8 mouse cellular contexts compared by ENCODE assay signal in genomic region chr9:121777484-121778065, GRCm38 (mm10). TPM values are rescaled to one million over a fixed set of nuclear protein-coding genes. Genes with fewer than 3 reads are reported as not detected.
A peak's percentile ranks its signal among the peaks of the same experiment; 100 is the strongest.
DNase-seq lines count a peak whose midpoint lies in the region; ATAC-seq lines count a peak whose summit lies in the region.

TSS of gene Klhl40 (plus strand) at chr9:121777607.

- no peaks in the 10 kb centered on the region for H3K9me3 ChIP-seq in lung, embryonic 15.5 days
- no peaks in the 10 kb centered on the region for H3K9me3 ChIP-seq in forebrain, embryonic 12.5 days
- H3K9me3 ChIP-seq in midbrain, embryonic 10.5 days (replicated peaks), result no peaks in the 10 kb centered on the region

- DNase-seq in lung, postnatal 14 days, result no peak
- peak in 1 of 2 experiments; percentile 61 for DNase-seq in heart, postnatal 10 days
- no peak for DNase-seq in midbrain, embryonic 10.5 days (ENCODE audit: low spot score)
- DNase-seq in natural killer cell, adult 2 months (ENCODE audit: low spot score in 2 of 2), result no peak
- DNase-seq in lung, postnatal 10 days, result no peak

- H3K27ac ChIP-seq in lung, embryonic 15.5 days, result no peak within 1 kb of the TSS
- no peak within 1 kb of the TSS for H3K27ac ChIP-seq in forebrain, embryonic 12.5 days
- H3K27ac ChIP-seq in midbrain, embryonic 10.5 days (replicated peaks), result no peak within 1 kb of the TSS; the same call in 1 of the 2 replicates

- H3K9ac ChIP-seq in lung, embryonic 15.5 days, result no peak within 1 kb of the TSS
- H3K9ac ChIP-seq in forebrain, embryonic 12.5 days, result peak within 1 kb of the TSS; percentile 22; the same call in 1 of the 2 replicates

- intact Hi-C loops in heart, postnatal 10 days (cut with DNase I), result loop anchor here (2.0 kb wide), 1 partner anchor 17 kb away; no protein-coding TSS in a partner anchor

- ATAC-seq in lung, embryonic 15.5 days (ENCODE audit: borderline replicate concordance, extremely low read depth, low FRiP score, low TSS enrichment), result peak; percentile 33; the same call in 1 of the 2 replicates
- ATAC-seq in forebrain, embryonic 12.5 days (ENCODE audit: low FRiP score), result 0 out of 2 replicates have a peak, but pooled peaks have one; percentile 44
- ATAC-seq in activated CD4-positive, CD25-positive, alpha-beta regulatory T cell, adult 4 months, result no peak

- no peaks in the 10 kb centered on the region for H3K36me3 ChIP-seq in lung, embryonic 15.5 days
- no peaks in the 10 kb centered on the region for H3K36me3 ChIP-seq in forebrain, embryonic 12.5 days (replicated peaks)
- H3K36me3 ChIP-seq in midbrain, embryonic 10.5 days, result no peaks in the 10 kb centered on the region

- H3K4me1 ChIP-seq in lung, embryonic 15.5 days, result peaks cover 11% of the 10 kb centered on the region
- H3K4me1 ChIP-seq in forebrain, embryonic 12.5 days, result peaks cover 9% of the 10 kb centered on the region
- peaks cover 11% of the 10 kb centered on the region for H3K4me1 ChIP-seq in midbrain, embryonic 10.5 days

- 12% methylated on average over 30 of the region's 30 CpGs for WGBS in lung, embryonic 15.5 days
- WGBS in forebrain, embryonic 12.5 days, result 22% methylated on average over 30 of the region's 30 CpGs
- WGBS in midbrain, embryonic 10.5 days, result 23% methylated on average over 30 of the region's 30 CpGs

- H3K4me2 ChIP-seq in lung, embryonic 15.5 days, result peak within 1 kb of the TSS; percentile 65
- H3K4me2 ChIP-seq in forebrain, embryonic 12.5 days, result peak within 1 kb of the TSS; percentile 57

- H3K27me3 ChIP-seq in lung, embryonic 15.5 days, result peaks cover 40% of the 10 kb centered on the region
- peaks cover 51% of the 10 kb centered on the region for H3K27me3 ChIP-seq in forebrain, embryonic 12.5 days
- H3K27me3 ChIP-seq in midbrain, embryonic 10.5 days (ENCODE audit: low read depth, poor library complexity, severe bottlenecking), result peaks cover 57% of the 10 kb centered on the region

- peak within 1 kb of the TSS; percentile 28 for H3K4me3 ChIP-seq in lung, embryonic 15.5 days
- H3K4me3 ChIP-seq in forebrain, embryonic 12.5 days (replicated peaks), result peak within 1 kb of the TSS; percentile 34
- H3K4me3 ChIP-seq in midbrain, embryonic 10.5 days, result peak within 1 kb of the TSS; percentile 45

RNA-seq across cellular contexts. Expression of gene Klhl40, which starts in this region (rescaled TPM):
- polyA plus RNA-seq in lung, embryonic 15.5 days (2015; fragmentation: Nextera tagmentation; extraction: Ambion mirVana), result 0.47 and 0.49 TPM in 2 replicates
- polyA plus RNA-seq in forebrain, embryonic 12.5 days (2016; fragmentation: Nextera tagmentation; extraction: Ambion mirVana), result 0.28 TPM in 1 of 2 replicates, not detected in the other
- 10 to 100 TPM; 10.4 to 10.7 TPM for total RNA-seq in heart, postnatal 10 days (2021)
- polyA plus RNA-seq in midbrain, embryonic 10.5 days (2016; fragmentation: Nextera tagmentation; extraction: Ambion mirVana), result 0.15 and 0.16 TPM in 2 replicates
- polyA plus RNA-seq in activated CD4-positive, CD25-positive, alpha-beta regulatory T cell, adult 4 months (2017; shearing (Covaris generic)), result not detected

Comparison
In these comparisons a context has a peak if more than half of its experiments do, and no peak if none do; other contexts are left out.
1. Peak in ATAC-seq, H3K4me3 ChIP-seq and H3K4me2 ChIP-seq in lung, embryonic 15.5 days; RNA of the gene not detected or under 1 TPM.
2. Peak in ATAC-seq, H3K4me3 ChIP-seq, H3K9ac ChIP-seq and H3K4me2 ChIP-seq in forebrain, embryonic 12.5 days; RNA of the gene not detected or under 1 TPM.